Mouse (Mus musculus): Measurements from ENCODE around the gene Chrm3. TPM values are rescaled to one million over a fixed set of nuclear protein-coding genes. Genes with fewer than 3 reads are reported as not detected.
A peak's percentile ranks its signal among the peaks of the same experiment; 100 is the strongest.

Chrm3 gene
- total RNA-seq, 2 experiments from 2014 or later = 1.6 to 3.0 TPM

DNA sequence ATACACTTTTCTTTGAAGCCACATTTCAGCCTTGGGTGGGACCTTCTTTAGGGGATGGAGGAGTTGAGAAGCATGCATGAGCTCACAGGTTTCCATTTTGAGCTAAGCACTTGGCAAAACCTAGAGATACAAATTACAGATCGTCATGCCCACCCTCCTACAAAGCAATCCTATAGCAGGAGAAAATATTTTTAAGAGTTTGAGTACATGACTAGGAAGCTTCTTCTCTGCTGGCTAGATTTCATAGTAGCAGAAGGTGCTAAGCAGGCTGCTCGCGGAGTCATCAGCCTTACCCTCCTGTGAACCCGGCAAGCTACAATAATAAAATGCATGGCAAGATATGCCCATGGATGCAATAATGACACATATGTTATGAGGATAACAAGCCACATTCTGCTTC, 124.4 kb downstream of the Chrm3 start:
- DNase-seq = no peak

DNA sequence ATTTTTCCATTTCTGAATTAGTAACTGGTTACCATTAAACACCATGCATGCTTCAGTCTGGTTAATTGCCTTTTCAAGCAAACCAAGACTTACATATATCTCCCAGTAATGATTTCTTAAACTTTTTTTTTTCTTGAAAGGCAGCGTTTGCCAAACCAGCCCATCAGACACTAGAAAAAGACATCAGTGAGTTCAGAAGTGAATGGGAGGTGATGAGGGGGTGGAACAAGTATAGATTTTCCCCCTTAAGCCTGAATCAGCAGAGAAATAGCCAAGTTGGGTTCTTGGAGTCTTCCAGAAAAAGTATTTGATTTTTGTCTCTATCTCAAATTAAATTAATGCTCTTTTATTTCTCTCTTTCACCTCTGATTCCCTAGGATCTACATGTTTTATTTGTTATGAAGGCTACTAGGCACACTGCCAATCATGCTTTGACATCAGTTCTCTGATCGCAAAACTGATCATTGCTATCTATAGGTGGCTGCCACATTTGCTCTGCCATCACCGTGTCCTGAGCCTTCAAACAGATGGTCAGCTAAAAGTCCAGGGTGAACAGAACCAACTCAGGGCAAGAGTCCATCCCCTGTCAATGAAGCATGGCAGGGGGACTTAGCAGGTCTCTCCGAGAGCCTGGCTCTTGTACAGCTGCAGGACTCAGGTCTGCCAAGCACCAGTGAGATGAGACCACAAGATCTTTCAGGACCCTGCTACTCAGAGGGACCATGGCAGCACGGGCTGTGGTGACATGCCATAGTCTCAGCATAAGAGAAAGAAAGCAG, 125.1 kb downstream of the Chrm3 start:
- no peak for DNase-seq

DNA sequence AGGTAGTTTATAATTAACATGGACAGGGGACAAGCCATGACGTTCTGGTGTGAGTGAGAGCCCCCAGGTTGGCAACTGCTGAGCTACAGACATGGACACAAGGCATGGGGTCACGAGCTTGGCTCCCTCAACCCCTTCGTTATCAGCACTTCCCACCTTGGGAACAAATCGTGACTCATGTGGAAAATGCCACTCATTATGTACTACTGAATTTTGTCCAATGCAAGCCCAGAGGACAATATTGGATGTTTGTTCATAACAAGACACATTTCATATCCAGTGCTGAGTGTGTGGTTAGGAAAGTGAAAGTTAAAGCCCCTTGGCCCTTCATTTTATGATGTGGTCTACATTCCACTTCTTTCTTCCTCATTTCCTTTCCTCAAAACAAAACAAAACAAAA, 140.2 kb downstream of the Chrm3 start:
- DNase-seq = no peak

DNA sequence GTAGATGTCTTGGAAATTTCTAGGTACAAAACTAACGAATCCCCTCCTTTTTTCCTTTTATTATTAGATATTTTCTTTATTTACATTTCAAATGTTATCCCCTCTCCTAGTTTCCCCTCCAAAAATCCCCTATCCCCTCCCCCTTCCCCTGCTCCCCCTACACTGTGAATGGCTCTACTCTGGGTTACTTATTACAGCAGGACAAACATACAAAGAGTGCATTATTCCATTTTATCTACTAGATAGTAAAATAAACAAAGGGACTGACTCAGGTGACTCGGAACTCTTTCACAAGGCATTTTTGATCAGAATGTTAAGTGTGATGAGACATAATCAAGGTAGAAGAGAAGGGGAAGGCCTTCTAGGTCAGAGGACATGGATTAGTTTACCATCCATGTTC, 148.5 kb downstream of the Chrm3 start:
- DNase-seq = no peak

DNA sequence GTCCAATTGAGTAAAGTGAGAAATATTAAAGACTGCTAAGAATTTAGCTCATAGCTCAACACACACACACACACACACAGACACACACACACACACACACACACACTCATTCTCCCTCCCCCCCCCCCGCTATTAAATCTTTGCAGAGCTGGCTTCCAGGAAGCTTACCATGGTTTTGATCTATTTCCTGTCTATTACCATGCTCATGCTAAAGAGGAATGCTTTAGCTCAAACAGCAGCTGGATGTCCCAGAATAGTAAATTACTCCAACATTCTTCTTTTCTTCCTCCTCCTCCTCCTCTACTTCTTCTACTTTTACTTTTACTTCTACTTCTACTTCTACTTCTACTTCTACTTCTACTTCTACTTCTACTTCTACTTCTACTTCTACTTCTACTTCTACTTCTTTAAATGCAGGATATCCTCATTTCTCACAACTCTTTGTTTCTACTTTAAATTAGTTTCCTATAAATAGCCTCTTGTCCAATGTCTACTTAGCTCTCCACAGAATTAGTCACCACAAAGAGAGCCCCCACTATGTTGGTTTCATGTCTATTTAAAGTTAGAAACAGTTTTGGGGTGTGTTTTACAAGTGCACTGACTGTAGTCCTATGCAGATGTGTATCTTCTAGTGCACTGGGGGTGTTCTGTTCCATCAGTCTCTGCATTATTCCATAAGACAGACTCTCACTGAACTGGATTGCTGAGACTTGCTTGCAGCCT, 150.0 kb downstream of the Chrm3 start:
- DNase-seq = no peak

DNA sequence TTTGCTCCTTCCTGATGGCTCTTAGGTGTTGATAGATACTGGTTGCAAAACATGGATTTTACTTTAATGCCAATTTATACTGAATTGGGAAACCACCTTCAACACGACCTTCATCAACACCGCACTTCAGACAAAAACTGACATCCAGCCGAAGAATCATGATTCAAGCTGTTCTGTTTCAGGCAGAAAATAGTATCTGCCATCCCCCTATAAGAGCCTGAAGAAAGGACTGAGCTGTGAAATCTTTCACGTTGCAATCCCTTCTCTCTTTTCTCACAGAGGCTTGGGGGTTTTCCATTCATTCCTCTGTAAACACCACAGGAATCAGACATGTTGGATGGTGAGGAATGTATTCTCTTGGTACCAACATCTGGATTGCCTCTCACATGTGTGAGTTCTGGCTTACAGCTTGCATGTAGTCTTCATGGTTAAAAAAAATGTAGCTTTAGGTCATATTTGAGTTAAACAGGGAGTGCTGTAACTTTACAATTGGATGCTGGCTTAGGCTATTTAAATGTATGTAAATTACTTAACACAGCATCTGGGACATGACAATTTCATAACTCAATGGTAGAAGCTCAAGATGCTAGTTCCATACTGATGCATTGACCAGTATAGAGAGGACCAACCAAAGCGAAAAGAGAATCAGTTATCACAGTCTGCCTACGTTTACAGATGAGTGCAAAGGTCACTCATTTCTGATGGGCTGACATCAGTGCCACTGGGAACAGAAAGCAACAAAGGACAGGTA, 161.3 kb downstream of the Chrm3 start:
- DNase-seq = no peak

DNA sequence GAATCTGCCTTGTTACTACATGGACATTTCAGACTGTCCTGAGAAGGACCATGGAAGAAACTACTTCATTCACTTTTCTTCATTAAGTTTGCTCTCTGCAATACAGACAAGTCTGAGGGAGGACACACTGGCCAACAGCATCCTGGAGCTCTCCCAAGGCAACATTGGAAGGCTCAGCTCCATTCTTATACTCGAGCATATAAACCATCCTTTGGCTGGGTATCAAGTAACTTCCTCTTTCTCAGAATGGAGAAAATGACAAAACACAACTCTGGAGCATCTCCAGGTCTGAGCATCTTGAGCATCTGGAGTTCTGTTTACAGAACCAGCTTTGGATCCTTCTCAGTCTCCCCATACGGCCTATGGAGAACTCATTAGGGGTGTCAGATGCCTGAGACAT, 170.8 kb downstream of the Chrm3 start:
- no peak for DNase-seq

DNA sequence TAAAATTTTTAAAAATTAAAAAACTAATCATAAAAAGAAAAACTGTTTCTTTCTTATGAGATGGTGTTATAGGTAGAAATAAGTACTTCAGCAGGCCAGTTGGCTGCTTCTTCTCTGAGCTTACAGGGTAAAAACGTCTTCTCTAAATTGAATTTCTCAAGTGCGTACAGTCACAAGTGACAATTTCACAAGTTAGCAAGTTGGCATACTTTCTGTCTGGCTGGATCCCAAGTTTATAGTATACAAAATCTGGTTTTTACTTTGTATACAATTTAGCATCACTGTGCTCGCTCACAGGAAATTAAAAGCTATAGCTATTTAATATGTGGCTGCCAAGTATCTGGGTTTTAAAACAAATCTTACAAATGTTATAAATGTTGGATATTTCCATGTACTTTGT, 172.7 kb downstream of the Chrm3 start:
- no peak for DNase-seq

DNA sequence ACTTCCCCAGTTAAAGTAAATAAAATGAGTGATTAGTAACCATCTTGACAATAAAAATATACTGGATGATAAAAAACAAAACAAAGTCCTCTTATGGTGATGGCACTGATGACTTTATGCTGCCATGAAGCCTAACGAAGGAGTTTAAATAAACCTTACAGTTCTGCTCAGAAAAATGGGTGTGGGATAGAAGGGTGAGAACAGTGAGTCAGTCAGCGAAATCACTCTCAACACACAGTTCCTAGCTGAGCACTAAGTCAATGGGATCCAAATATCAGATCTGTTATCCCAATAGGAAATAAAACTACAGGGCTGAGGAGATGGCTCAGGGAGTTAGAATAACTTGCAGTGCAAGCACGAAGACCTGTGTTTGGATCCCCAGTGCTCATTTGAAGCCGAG, 176.8 kb downstream of the Chrm3 start:
- DNase-seq = no peak

DNA sequence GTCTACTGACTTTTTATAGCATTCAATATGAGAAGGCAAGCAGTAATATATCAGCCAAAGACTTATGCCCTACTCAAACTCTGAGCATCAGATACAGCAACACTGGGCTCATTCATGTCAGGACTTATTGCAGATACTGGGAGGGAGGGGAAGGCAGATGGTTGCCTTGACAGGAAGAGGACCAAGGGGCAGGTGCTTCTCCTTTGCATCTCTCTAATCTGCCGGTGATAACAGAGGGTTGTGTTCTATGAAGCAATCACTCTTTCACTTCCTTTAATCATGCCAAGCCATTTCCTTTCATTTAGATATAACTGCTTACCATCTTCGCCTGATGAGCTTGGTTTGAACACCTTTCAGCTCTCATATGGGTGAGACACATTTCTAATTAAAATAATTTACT, 177.9 kb downstream of the Chrm3 start:
- DNase-seq = no peak

DNA sequence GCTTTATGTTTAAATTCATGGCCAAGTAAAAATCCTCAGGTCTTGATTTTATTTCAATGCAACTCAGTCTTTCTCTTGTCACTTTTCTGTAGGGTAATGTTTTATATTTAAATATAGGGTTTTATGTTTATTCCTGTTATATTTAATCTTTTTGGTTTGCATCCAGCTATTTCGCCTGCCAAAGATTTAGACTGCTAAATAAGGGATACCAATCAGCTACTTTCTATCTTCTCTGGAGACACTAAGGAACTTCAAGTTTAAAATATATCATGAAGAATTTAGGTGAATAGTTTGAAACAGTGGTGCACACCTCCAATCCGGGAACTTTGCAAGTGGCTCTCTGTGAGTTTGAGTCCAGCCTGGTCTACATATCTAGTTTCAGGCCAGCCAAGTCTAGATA, 190.1 kb downstream of the Chrm3 start:
- no peak for DNase-seq

DNA sequence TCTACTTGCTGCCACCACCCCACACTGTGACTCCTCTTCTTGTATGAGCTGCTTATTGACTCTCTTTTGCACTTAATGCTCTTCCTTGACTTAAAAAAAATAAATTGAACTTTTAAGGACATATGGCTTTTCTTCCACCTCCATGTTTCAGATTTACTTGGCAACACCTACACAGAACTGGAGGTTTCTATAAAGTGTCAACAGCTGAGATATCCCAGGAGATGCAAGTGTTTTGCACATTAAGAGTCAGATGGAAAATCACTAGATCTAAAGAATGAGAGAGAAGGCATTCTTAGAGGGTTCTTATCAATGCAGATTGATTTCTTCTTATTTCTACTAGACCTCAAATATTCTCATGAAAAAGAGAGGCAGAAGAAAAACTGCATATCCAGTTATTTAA, 197.3 kb downstream of the Chrm3 start:
- DNase-seq = no peak

DNA sequence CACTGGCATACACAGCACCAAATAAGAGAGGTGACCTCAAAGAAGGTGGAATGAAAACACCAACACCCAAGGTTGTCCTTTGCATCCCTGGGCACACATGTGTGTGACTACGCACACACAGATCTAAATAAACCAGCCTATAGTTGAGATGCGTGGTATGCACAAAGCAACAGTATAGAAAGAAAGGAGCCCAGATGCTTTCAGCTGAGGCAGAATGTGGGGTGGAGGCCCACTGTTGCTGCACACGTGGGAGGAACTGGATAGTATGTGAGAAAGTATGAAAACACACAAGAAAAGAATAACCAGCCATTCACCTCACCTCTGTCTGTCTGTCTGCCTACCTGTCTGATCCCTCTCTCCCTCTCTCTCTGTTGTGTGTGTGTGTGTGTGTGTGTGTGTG, 203.2 kb downstream of the Chrm3 start:
- DNase-seq = no peak

DNA sequence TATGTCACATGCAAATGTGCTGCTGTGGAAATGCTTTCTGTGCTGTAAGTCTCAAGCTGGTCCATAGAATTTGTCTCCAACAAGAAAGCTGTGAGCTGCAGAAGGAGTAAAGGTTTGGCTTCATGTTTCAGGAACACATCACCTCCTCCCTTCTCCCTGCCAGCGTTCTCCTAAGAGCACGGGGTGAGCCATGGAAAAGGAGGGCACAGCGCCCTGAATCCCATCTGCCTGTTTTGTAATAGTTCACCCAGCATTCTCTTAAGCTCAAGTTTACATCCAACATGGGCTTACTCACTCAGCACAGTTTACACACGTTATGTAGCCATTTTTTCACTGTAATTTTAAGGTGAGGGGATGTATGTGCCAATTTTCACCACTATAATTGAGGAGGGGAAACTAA, 220.1 kb downstream of the Chrm3 start:
- DNase-seq = no peak

DNA sequence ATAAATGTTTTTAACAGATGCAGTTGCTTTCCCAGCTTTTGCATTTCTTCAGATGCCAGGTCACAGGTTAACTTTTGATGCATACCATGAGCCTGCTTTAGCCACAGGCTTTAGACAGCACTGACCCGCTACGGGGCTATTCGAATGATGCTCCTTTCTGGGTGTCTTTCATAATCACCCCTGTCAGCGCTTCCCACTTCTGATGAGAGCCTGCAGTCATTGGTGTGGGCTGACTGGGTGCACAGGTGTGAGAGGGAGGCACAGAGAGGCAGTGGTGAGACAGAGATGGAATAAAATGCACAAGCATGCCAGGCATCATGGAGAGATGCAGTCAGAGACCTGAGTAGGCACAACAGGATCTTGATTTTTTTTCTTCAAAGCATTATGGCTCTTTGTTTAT, 221.8 kb downstream of the Chrm3 start:
- no peak for DNase-seq

DNA sequence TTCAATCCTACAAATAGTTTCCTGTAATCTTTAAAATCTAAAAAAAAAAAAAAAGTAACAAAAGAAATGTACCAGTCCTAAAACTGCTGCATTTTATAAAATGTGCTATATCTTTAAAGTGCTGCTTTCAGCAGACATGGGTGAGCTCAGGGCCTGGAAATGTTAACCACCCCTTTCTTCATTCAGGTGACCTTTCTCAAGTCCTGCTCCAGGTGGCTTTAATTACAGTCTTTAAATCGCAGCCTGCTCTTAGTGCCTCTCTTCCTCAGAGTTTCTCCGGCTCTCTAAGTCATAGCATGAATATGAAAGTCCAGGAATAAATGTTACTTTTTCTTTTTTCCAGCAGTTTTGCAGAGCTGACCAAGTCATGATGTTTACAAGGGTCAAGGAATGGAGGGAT, 229.6 kb downstream of the Chrm3 start:
- DNase-seq = no peak

DNA sequence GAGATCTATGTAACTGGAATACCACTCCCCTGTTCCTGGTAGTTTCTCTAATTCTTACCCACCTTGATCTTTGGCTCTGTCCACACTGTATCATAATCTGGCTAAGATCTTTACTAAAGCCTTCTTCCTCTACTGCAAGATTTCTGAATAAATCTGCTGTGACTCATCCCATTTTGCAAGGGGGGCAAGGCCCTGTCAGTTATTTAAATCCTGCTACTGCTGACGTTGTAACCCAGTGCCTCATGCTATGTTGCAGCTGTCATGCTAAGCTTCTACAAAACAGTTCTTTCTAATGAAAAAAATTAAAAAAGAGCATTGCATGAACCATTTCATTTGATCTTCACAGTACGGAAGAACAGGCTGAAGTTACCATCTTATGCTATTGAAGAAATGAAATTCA, 248.4 kb downstream of the Chrm3 start:
- DNase-seq = no peak

DNA sequence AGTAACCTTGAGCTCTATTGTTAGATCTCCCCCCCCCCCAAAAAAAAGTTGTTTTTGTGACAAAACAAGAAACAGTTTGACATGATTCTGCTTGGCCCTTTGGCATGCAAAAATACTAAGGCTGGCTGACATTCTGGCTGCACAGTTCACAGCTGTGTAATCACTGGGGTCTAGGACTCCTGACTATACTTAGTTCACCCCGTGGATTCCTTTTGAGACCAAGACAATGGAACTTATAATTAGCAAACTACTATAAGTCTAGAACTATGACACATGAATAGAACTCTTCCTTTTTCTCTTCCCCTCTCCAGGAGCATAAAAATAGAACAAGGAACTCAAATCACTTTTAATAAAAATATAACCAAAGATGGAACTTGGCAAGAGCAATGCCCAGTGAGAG, 251.1 kb downstream of the Chrm3 start:
- DNase-seq = no peak

DNA sequence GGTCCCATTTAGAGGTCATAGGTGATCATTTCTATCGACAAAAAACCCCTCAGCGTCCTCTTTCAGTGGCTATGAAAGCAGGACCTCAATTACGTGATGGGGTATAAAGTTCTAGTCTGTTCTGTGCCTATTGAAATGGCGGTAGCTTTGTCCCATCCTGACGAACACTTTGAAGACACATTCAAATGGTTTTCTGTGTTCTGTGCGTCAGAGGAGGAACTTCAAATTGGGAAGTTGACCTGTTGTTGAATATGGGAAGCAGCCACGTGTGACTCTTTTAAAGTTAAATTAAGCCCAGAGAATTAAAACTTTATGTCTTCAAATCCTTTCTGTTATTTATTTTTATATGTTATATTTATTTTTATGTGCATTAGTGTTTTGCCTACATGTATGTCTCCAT, 253.3 kb downstream of the Chrm3 start:
- no peak for DNase-seq

DNA sequence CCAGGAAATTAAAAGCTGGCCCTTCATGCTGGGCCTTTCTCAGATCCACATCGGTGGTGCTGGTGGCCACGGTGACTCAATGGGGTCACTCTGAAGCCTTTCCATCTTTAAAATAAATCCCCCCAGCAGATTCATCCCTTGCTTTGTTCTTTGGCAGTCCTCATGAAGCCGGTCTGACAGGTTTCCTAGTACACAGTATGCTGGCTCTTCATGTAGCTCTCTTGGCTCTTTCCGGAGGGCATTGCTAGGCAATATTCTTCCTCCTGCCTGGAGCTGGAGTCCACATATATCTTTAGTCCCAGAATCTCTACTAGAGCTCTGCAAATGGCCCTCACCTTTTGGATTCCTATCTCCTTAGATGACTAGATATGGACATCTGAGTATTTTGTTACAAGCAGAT, 269.9 kb downstream of the Chrm3 start:
- DNase-seq = no peak

DNA sequence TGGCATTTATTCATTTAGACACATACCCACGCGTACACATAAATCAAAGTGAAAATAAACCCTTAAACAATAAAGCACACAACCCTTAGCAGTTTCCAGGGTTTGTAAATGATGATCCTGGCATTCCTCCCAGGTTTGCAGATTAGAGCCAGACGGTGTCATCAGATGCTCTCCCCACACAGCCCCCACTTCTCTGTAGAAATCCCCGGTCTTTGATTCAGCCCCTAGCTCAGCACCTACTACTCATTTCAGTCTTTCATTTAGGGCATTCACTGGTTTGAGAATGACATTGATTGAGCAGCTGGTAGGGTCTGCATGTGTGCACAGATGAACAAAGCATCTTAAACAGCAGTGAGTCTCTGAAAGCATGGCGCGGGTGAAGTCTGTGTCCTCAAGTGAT, 274.3 kb downstream of the Chrm3 start:
- DNase-seq = no peak

DNA sequence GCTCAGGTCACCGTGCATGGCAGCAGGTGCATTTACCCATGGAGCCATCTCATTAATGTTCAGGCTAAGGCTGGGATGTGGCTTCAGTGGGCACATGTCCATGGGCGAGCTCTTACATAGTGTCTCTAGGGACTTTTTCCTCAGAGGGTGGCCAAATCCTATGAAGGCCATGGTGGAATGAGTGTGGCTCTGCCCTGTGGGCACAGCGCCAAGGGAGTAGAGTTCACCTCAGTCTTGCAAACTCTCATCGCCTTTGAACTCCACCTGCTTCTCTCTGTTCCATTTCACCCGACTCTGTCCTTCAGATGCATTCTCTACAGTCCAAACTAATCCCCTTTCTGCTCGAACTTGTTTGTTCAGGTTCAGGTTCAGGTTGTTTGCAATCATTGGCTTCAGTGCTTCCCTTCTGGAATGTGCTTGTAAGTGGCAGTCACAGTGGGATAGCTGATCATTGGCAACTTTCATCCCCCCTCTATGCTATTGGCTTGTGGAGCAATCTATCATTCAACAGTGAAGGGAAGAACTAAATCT, 278.7 kb downstream of the Chrm3 start:
- peak; percentile 60 for DNase-seq

DNA sequence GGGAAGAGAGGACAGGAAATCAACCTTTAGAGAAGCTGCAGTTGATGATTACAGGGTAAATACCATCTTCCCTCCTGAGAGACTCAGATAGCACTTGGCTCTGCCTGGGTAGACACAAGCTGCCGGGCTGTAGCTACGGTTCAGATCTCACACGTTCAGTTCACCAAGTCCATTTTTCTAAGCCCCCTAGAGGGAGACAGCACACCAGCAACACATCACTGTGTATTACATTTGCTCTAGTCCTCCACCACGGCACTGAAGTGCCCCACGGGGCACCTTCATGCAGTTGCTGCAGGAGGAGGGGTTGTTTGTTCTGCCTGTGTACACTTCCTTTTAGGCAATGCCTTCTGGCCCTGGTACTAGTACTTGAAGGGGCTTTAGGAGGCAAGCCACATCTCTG, 289.5 kb downstream of the Chrm3 start:
- peak; percentile 30 for DNase-seq
